Mouse (Mus musculus) right cerebral cortex, adult 18-20 months (tissue): Measurements from ENCODE around the gene Krtap6-1.
"Not testable (repeated sequence)": the region's sequence is repeated elsewhere in the genome, so short reads cannot be mapped to it uniquely, and the experiment has no call there.

Experiments
- DNase-seq: peaks from one replicate; pipeline ENCODE4 v3.0.0; 2022; ENCODE audit warnings: mixed read lengths

The Krtap6-1 gene

GRCm38 (mm10) chr16:89031399-89031798 lies at the start of gene Krtap6-1:
TSS of gene Krtap6-1 (plus strand) at chr16:89031699.
- DNase-seq, result not testable (repeated sequence)

- DNase-seq, result no peak
These were observed 20.8 kb upstream of the Krtap6-1 start, which contains the start of gene Krtap22-2 for GRCm38 (mm10) chr16:89010659-89011058. TSS of gene Krtap22-2 (minus strand) at chr16:89010759.

- DNase-seq, result no peak
These were observed 17.5 kb upstream of the Krtap6-1 start for GRCm38 (mm10) chr16:89013973-89014372.

- DNase-seq, result not testable (repeated sequence)
These were observed 16.5 kb upstream of the Krtap6-1 start, which contains the start of gene Gm10229 for GRCm38 (mm10) chr16:89014984-89015383. TSS of gene Gm10229 (plus strand) at chr16:89015284.

- not testable (repeated sequence) for DNase-seq
These were observed 9.9 kb downstream of the Krtap6-1 start, which contains the start of gene Gm10228 for GRCm38 (mm10) chr16:89041372-89041771. TSS of gene Gm10228 (minus strand) at chr16:89041472.

- no peak for DNase-seq
These were observed 16.3 kb downstream of the Krtap6-1 start, which contains the start of gene Krtap6-5 for GRCm38 (mm10) chr16:89047783-89048182. TSS of gene Krtap6-5 (minus strand) at chr16:89047883.

- DNase-seq, result not testable (repeated sequence)
These were observed 32.4 kb downstream of the Krtap6-1 start, which contains the start of gene 1110025L11Rik for GRCm38 (mm10) chr16:89063902-89064301. TSS of gene 1110025L11Rik (minus strand) at chr16:89064002.

GRCm38 (mm10) chr16:89071041-89071440 lies 39.5 kb downstream of the Krtap6-1 start:
- not testable (repeated sequence) for DNase-seq
